Mouse (Mus musculus) CD4-positive naive resting alpha-beta T cell, adult 76 days (primary cell): ENCODE measurements around the gene Tceal5. TPM values are rescaled to one million over a fixed set of nuclear protein-coding genes. Genes with fewer than 3 reads are reported as not detected.

Experiments used
- total RNA-seq: library from RNA; stranded (reverse); gene quantifications from one replicate; pipeline ENCODE4 v1.2.4, GENCODE M21; 2023

Tceal5 gene
- not detected for total RNA-seq

DNA sequence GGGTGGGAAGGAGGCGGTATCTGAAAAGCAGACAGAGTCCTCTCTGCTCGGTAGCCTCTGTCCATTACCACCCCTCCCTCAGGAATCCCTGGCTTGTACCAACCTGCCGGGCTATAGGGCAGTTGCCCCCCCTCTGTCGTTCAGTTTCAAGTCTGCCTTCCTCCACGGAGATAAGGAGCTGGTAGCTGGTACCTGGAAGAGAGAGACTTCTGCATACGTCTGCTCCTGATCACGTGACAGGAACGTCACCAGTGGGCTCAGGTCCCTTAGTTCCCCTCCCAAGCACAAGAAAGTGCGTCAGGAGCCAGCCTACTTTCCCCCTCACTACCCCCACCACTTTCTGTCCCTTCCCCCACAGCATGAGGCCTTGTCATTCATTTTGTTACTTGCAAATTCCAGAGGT lies at the start of gene Tceal5:
Gene Tceal5, minus strand, starts transcription at position 213 of the 403 bp plus-strand sequence.

DNA sequence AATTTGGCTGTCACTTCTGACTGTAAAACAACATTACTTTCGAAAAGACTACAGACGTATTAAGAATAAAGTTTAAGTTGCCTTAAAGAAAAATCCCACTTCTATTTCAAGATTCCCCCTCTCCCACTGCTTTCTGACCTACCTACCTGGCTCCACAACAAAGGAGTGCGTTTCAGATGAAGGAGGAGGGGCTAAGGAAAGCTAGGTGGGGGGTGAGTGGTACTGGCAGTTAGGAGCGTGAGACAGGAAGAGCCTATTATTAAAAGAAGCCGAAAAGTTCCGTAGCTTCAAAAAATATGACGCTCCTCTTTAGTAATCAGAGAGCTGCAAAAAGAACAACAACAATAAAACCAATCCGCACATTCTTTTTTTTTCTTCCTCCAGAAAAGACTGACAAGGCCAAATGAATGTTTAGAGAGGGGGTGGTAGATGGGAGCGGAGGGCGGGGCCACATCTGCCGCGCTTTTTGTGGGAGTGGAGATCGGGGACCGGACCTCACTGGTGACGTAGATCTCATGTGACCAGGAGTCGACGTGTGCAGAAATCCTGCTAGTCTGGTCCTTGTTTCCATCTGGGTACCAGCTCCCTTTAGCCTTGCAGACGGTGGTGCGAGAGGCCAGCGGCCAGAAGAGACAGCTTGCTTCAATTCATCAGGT lies 41.0 kb upstream of the Tceal5 start, which contains the start of gene Tceal9:
Gene Tceal9, plus strand, starts transcription at position 506 of the 656 bp plus-strand sequence.

DNA sequence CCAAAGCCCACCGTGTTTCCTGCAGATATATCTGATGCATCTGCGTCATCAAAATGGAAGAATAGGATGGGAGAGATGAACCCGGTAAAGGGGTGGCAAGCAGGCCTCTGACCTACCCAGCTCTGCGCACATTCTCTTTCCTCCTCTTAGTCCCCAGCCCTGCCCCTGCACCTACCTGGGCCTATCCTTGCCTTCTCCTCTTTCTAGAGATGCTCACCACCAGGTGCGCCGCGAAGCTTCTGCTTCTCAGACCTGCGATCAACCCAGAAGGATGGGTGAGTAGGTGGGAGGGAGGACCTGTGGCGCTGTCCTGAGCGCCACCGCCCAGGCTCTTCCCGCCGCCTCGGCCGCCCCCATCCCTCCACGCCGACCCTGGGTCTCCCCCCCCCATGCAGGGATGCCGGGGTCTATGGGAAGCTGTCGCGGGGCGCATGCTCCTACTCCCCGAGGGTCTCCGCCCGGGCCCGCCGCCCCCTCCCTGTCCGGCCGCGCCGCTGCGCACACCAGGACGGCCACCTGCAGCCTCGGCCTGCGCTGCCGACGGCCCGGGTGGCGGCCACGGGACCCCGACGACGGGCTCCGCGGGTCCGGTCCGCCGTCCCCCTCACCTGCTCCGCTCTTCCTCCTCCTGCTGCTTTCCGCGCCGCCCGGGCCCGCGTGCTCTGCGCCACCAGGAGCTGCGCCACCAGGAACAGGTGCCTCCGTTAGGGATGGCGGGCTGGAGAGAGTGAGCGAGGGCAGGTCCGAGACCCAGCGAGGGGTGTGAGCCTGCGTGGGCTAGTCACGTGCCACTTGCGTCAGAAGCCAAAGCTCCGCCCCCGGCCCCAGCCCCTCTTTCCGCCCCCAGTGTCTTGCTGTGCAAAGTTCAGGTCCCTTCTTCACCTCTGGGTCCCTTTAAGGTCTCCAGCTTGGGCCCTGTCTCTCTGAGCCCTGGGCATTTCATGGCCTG lies 11.3 kb upstream of the Tceal5 start, which contains the start of the genes Tceal7 and Bex1:
Gene Tceal7, plus strand, starts transcription at position 51 of the 949 bp plus-strand sequence.
Gene Bex1, minus strand, starts transcription at position 785 of the 949 bp plus-strand sequence.

DNA sequence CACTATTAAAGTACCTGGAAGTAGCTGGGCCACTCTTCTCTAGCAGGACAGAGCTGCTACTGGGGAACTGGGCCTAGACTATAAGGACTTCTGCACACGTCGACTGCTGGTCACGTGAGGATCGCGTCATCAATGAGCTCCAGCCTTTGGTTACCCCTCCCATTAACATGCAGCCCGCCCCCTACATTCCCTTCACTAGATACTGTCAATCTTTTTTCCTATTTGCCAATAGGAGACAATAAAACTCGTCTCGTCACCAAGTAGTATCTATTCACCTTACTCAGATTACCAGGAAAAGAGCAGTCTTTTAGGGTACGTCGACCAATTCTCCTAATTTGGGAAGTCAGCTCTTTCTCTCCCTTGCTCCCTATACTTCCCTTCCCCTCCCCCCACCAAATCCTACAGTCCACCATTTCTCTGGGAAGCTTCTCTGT lies 31.5 kb downstream of the Tceal5 start, which contains the start of gene Tceal8:
Gene Tceal8, minus strand, starts transcription at position 225 of the 434 bp plus-strand sequence.

Other genes starting within 250 kb of the Tceal5 start
- 3.7 TPM for gene Arxes2, start 210.1 kb downstream of the Tceal5 start, total RNA-seq
- gene Arxes1, start 170.5 kb downstream of the Tceal5 start, total RNA-seq: not detected
- gene Bex2, start 135.6 kb downstream of the Tceal5 start, total RNA-seq: 3.1 TPM
- gene Nxf3, start 118.6 kb downstream of the Tceal5 start, total RNA-seq: not detected
- gene Bex4, start 64.9 kb downstream of the Tceal5 start, total RNA-seq: not detected
- not detected for gene Tceal8, start 31.5 kb downstream of the Tceal5 start, total RNA-seq
- gene Tceal7, start 10.9 kb upstream of the Tceal5 start, total RNA-seq: not detected
- 1.8 TPM for gene Bex1, start 11.6 kb upstream of the Tceal5 start, total RNA-seq
- gene Tceal9, start 41.2 kb upstream of the Tceal5 start, total RNA-seq: 45.1 TPM
- gene Bex3, start 66.4 kb upstream of the Tceal5 start, total RNA-seq: 93.4 TPM